ENCODE assay signal across 14 mouse cellular contexts in the genomic region with DNA sequence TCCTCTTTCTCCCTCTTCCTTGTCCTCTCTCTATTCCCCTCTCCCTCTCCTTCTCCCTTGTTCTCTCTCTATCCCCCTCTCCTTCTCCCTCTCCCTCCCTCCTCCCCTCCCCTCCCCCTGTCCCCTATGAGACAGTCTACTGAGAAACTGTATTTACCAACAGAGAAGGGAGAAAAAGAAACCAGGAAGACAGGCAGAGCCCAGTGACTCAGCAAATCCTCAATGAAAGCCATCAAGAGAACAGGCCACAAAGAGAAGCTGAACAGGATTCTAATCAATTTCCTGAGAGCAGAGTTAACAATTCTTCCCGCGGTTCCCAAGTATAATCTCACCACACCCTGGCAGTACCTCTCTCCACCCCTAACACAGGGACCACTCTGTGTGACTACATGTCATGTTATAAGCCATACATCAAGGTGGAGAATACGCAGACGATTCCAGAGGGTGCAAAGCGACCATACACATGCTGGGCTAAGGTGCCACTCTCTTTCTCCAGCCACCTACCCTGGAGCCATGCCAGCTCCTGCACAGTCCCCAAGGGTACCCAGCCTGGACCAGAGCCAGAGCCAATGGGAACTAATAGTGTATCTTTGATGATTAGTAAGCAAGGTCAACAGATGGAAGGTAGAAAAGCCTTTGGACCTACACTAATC. TPM values are rescaled to one million over a fixed set of nuclear protein-coding genes. Genes with fewer than 3 reads are reported as not detected.
DNase-seq lines count a peak whose midpoint lies in the region; ATAC-seq and TF ChIP-seq lines count a peak whose summit lies in the region.
"Had no signal": no experiment of that assay in that cellular context is flagged by ENCODE, and none has a peak within 500 bp of the region (broad histone marks: within the 10 kb centered on the region; RNA-seq: fewer than 3 reads in every experiment).

No protein-coding gene starts in this region.

- TF ChIP-seq CTCF in ES-Bruce4 (IDR thresholded peaks at IDR 0.05; ENCODE audit: low read depth, low read length) = no peak
- no peak for TF ChIP-seq CTCF in liver, postnatal 0 days (IDR thresholded peaks at IDR 0.05; ENCODE audit: low read depth)

- 44% methylated on average over 5 of the region's 5 CpGs for WGBS in liver, postnatal 0 days (ENCODE audit: insufficient replicate concordance)

- peak; percentile 88 for DNase-seq in heart, adult 11 months
- DNase-seq in heart, postnatal 4 days = no peak
- DNase-seq in c-Kit-negative CD71-positive TER-119-positive erythroid progenitor cells, embryonic 14.5 days (ENCODE audit: low read depth, low spot score) = peak; percentile 15
- DNase-seq in liver, postnatal 0 days = peak; percentile 27
- no peak for DNase-seq in urinary bladder, postnatal 36 days (ENCODE audit: low spot score in 2 of 2)
- no peak for DNase-seq in left cerebral cortex, adult 11 months (ENCODE audit: low spot score)
- no peak for DNase-seq in spleen, postnatal 10 days (ENCODE audit: low spot score in 2 of 2)
- DNase-seq: cerebellum, postnatal 25 days; heart, postnatal 14 days; lung, embryonic 14.5 days had no signal

- H3K27me3 ChIP-seq in ES-Bruce4 (ENCODE audit: control insufficient read depth, insufficient read depth, low read length, poor library complexity, severe bottlenecking) = no peaks in the 10 kb centered on the region
- no peaks in the 10 kb centered on the region for H3K27me3 ChIP-seq in liver, postnatal 0 days (ENCODE audit: insufficient read depth, low read length)
- H3K27me3 ChIP-seq: neural tube, embryonic 15.5 days had no signal

- ATAC-seq in liver, postnatal 0 days = no peak

- no peak overlapping the region for H3K4me2 ChIP-seq in liver, postnatal 0 days (ENCODE audit: low read depth, low read length)
- H3K4me2 ChIP-seq: lung, embryonic 14.5 days; neural tube, embryonic 15.5 days had no signal

- 0 out of 2 replicates have a peak, but pooled peaks have one; percentile 13 for TF ChIP-seq EP300 in ES-Bruce4 (IDR thresholded peaks at IDR 0.05; ENCODE audit: insufficient read depth, low read depth, low read length)
- TF ChIP-seq EP300 in liver, postnatal 0 days (IDR thresholded peaks at IDR 0.05; ENCODE audit: low read depth) = no peak

- no peak overlapping the region for H3K4me3 ChIP-seq in ES-Bruce4 (ENCODE audit: low read depth, low read length)
- H3K4me3 ChIP-seq in liver, postnatal 0 days (ENCODE audit: low read depth, low read length) = no peak overlapping the region
- H3K4me3 ChIP-seq: neural tube, embryonic 15.5 days had no signal

- H3K4me1 ChIP-seq in ES-Bruce4 (ENCODE audit: control insufficient read depth, insufficient read depth, low read length) = peaks cover 19% of the 10 kb centered on the region
- peaks cover 18% of the 10 kb centered on the region for H3K4me1 ChIP-seq in liver, postnatal 0 days (ENCODE audit: insufficient read depth)
- H3K4me1 ChIP-seq: neural tube, embryonic 15.5 days had no signal

- TF ChIP-seq POLR2A in ES-Bruce4 (IDR thresholded peaks at IDR 0.05; ENCODE audit: insufficient read depth, low read length) = no peak

- H3K9me3 ChIP-seq in ES-Bruce4 (replicated peaks; ENCODE audit: control insufficient read depth, insufficient read depth, low read length, poor library complexity, severe bottlenecking) = no peaks in the 10 kb centered on the region
- no peaks in the 10 kb centered on the region for H3K9me3 ChIP-seq in liver, postnatal 0 days (ENCODE audit: low read length)
- H3K9me3 ChIP-seq: neural tube, embryonic 15.5 days had no signal

- H3K27ac ChIP-seq in ES-Bruce4 (ENCODE audit: insufficient read depth, low read length) = peak overlapping the region; percentile 79
- H3K27ac ChIP-seq in liver, postnatal 0 days (ENCODE audit: low read depth) = peak overlapping the region; percentile 44; the same call in 1 of the 2 replicates
- H3K27ac ChIP-seq: neural tube, embryonic 15.5 days had no signal

- no peaks in the 10 kb centered on the region for H3K36me3 ChIP-seq in ES-Bruce4 (ENCODE audit: control insufficient read depth, insufficient read depth, low read length, poor library complexity, severe bottlenecking)
- no peaks in the 10 kb centered on the region for H3K36me3 ChIP-seq in liver, postnatal 0 days (replicated peaks; ENCODE audit: insufficient read depth, low read length)
- H3K36me3 ChIP-seq: neural tube, embryonic 15.5 days had no signal

- H3K9ac ChIP-seq in ES-Bruce4 (ENCODE audit: low read depth, poor library complexity, severe bottlenecking) = peak overlapping the region; percentile 1
- no peak overlapping the region for H3K9ac ChIP-seq in liver, postnatal 0 days (replicated peaks)
- H3K9ac ChIP-seq: lung, embryonic 14.5 days; neural tube, embryonic 15.5 days had no signal

RNA-seq across cellular contexts. Expression of gene Gstm3, which starts 4.3 kb away (rescaled TPM):
- total RNA-seq in heart, postnatal 4 days (2021) = not detected
- polyA plus RNA-seq in ES-Bruce4 (2011; ENCODE audit: insufficient read depth, insufficient read length, low read depth, missing spikeins) = 24.6 and 31.6 TPM in 2 replicates
- polyA plus RNA-seq in liver, postnatal 0 days (2015; fragmentation: Nextera tagmentation; extraction: Ambion mirVana) = 1.9 and 2.0 TPM in 2 replicates
- total RNA-seq: heart, postnatal 14 days; layer of hippocampus, adult 8-10 months had no signal
- polyA plus RNA-seq: forebrain, embryonic 11.5 days; neural tube, embryonic 15.5 days had no signal

RNA-seq across cellular contexts. Expression of gene Gstm6, which starts 21.2 kb away (rescaled TPM):
- total RNA-seq in heart, postnatal 4 days (2021) = 1 to 10 TPM; 4.1 to 4.5 TPM
- 27.1 and 27.8 TPM in 2 replicates for polyA plus RNA-seq in ES-Bruce4 (2011; ENCODE audit: insufficient read depth, insufficient read length, low read depth, missing spikeins)
- polyA plus RNA-seq in liver, postnatal 0 days (2015; fragmentation: Nextera tagmentation; extraction: Ambion mirVana) = 17.2 and 18.0 TPM in 2 replicates

RNA-seq across cellular contexts. Expression of gene Gstm2, which starts 21.5 kb away (rescaled TPM):
- total RNA-seq in heart, postnatal 4 days (2021) = 10 to 100 TPM; 43.2 to 43.6 TPM
- 74.8 and 77.0 TPM in 2 replicates for polyA plus RNA-seq in ES-Bruce4 (2011; ENCODE audit: insufficient read depth, insufficient read length, low read depth, missing spikeins)
- polyA plus RNA-seq in liver, postnatal 0 days (2015; fragmentation: Nextera tagmentation; extraction: Ambion mirVana) = 11.7 TPM in 2 replicates

RNA-seq across cellular contexts. Expression of gene Gstm7, which starts 33.2 kb away (rescaled TPM):
- total RNA-seq in heart, postnatal 4 days (2021) = 10 to 100 TPM; 23.0 to 23.2 TPM
- polyA plus RNA-seq in ES-Bruce4 (2011; ENCODE audit: insufficient read depth, insufficient read length, low read depth, missing spikeins) = 4.4 and 4.6 TPM in 2 replicates
- 39.2 and 42.2 TPM in 2 replicates for polyA plus RNA-seq in liver, postnatal 0 days (2015; fragmentation: Nextera tagmentation; extraction: Ambion mirVana)

RNA-seq across cellular contexts. Expression of gene Gstm1, which starts 53.0 kb away (rescaled TPM):
- total RNA-seq in heart, postnatal 4 days (2021) = 10 to 100 TPM; 46.2 to 48.4 TPM
- polyA plus RNA-seq in ES-Bruce4 (2011; ENCODE audit: insufficient read depth, insufficient read length, low read depth, missing spikeins) = 163 and 187 TPM in 2 replicates
- 188 and 211 TPM in 2 replicates for polyA plus RNA-seq in liver, postnatal 0 days (2015; fragmentation: Nextera tagmentation; extraction: Ambion mirVana)

Comparison
In these comparisons a context has a peak if more than half of its experiments do, and no peak if none do; other contexts are left out.
1. DNase-seq: peak in heart, adult 11 months (single experiment), c-Kit-negative CD71-positive TER-119-positive erythroid progenitor cells, embryonic 14.5 days (single experiment) and liver, postnatal 0 days (single experiment); none in heart, postnatal 4 days (single experiment), urinary bladder, postnatal 36 days (0 of 2), left cerebral cortex, adult 11 months (single experiment) and spleen, postnatal 10 days (0 of 2).